Mouse (Mus musculus): ENCODE measurements around the gene Ubqln4. TPM values are rescaled to one million over a fixed set of nuclear protein-coding genes. Genes with fewer than 3 reads are reported as not detected.
"Not testable (repeated sequence)": the region's sequence is repeated elsewhere in the genome, so short reads cannot be mapped to it uniquely, and the experiment has no call there.

Gene Ubqln4
- polyA plus RNA-seq, 1 experiment from 2014 or later: 47.6 TPM

- Histone ChIP-seq H3K4me1 (peaks cover 35% of the 10 kb centered on the region), H3K4me2 (replicated peaks) (no peak overlapping the region), H3K9me3 (replicated peaks) (no peaks in the 10 kb centered on the region), H3K4me3 (replicated peaks) (no peak overlapping the region), H3K27me3 (no peaks in the 10 kb centered on the region), H3K36me3 (peaks cover 36% of the 10 kb centered on the region), H3K27ac (replicated peaks) (peak overlapping the region; percentile 60), H3K9ac (no peak overlapping the region)
- 7% methylated on average over 5 of the region's 5 CpGs for WGBS
- ATAC-seq (ENCODE audit: insufficient number of reproducible peaks, low FRiP score, low TSS enrichment, low read depth): no peak
Measured at GRCm38 (mm10) chr3:88590246-88590645, 36.7 kb downstream of the Ubqln4 start.

- H3K4me3 ChIP-seq (replicated peaks): no peak overlapping the region
Measured at GRCm38 (mm10) chr3:88591044-88591443, 37.5 kb downstream of the Ubqln4 start.

GRCm38 (mm10) chr3:88591950-88592731 is 38.6 kb downstream of the Ubqln4 start:
- H3K9me3 ChIP-seq (replicated peaks): no peaks in the 10 kb centered on the region
- no peak overlapping the region for H3K9ac ChIP-seq
- no peak overlapping the region for H3K4me3 ChIP-seq (replicated peaks)
- 29% methylated on average over 9 of the region's 9 CpGs for WGBS
- H3K27ac ChIP-seq (replicated peaks): no peak overlapping the region
- no peak for ATAC-seq (ENCODE audit: insufficient number of reproducible peaks, low FRiP score, low TSS enrichment, low read depth)
- H3K4me2 ChIP-seq (replicated peaks): no peak overlapping the region
- peaks cover 35% of the 10 kb centered on the region for H3K4me1 ChIP-seq
- H3K36me3 ChIP-seq: peaks cover 18% of the 10 kb centered on the region
- H3K27me3 ChIP-seq: no peaks in the 10 kb centered on the region

More at GRCm38 (mm10) chr3:88591044-88591443, 37.5 kb downstream of the Ubqln4 start:
- H3K9ac ChIP-seq: no peak overlapping the region
- no peak overlapping the region for H3K27ac ChIP-seq (replicated peaks)
- no peak for ATAC-seq (ENCODE audit: insufficient number of reproducible peaks, low FRiP score, low TSS enrichment, low read depth)
- WGBS: 43% methylated on average over 3 of the region's 3 CpGs
- H3K36me3 ChIP-seq: peaks cover 29% of the 10 kb centered on the region
- H3K27me3 ChIP-seq: no peaks in the 10 kb centered on the region
- no peak overlapping the region for H3K4me2 ChIP-seq (replicated peaks)
- H3K9me3 ChIP-seq (replicated peaks): no peaks in the 10 kb centered on the region
- H3K4me1 ChIP-seq: peaks cover 35% of the 10 kb centered on the region

GRCm38 (mm10) chr3:88592942-88593576 is 39.5 kb downstream of the Ubqln4 start:
- WGBS: 77% methylated on average over 10 of the region's 10 CpGs
- Histone ChIP-seq H3K36me3 (peaks cover 9% of the 10 kb centered on the region), H3K4me3 (replicated peaks) (no peak overlapping the region), H3K27me3 (no peaks in the 10 kb centered on the region), H3K27ac (replicated peaks) (no peak overlapping the region), H3K4me2 (replicated peaks) (no peak overlapping the region), H3K4me1 (peaks cover 35% of the 10 kb centered on the region), H3K9me3 (replicated peaks) (no peaks in the 10 kb centered on the region), H3K9ac (no peak overlapping the region)
- no peak for ATAC-seq (ENCODE audit: insufficient number of reproducible peaks, low FRiP score, low TSS enrichment, low read depth)

- no peak for ATAC-seq (ENCODE audit: insufficient number of reproducible peaks, low FRiP score, low TSS enrichment, low read depth)
- H3K4me2 ChIP-seq (replicated peaks): peak overlapping the region; percentile 6; the same call in 1 of the 2 replicates
- H3K9me3 ChIP-seq (replicated peaks): no peaks in the 10 kb centered on the region
- H3K9ac ChIP-seq: no peak overlapping the region
- H3K27me3 ChIP-seq: no peaks in the 10 kb centered on the region
- H3K36me3 ChIP-seq: no peaks in the 10 kb centered on the region
- 0 out of 2 replicates have a peak overlapping the region, but pooled peaks have one; percentile 17 for H3K27ac ChIP-seq (replicated peaks)
- 40% methylated on average over 10 of the region's 10 CpGs for WGBS
- peaks cover 35% of the 10 kb centered on the region for H3K4me1 ChIP-seq
- no peak overlapping the region for H3K4me3 ChIP-seq (replicated peaks)
Measured at GRCm38 (mm10) chr3:88593893-88594580, 40.5 kb downstream of the Ubqln4 start.

- ATAC-seq (ENCODE audit: insufficient number of reproducible peaks, low FRiP score, low TSS enrichment, low read depth); H3K27ac ChIP-seq (replicated peaks); H3K36me3 ChIP-seq; H3K27me3 ChIP-seq; H3K9me3 ChIP-seq (replicated peaks); H3K4me3 ChIP-seq (replicated peaks); H3K4me2 ChIP-seq (replicated peaks); H3K9ac ChIP-seq: not testable (repeated sequence)
- 70% methylated on average over 4 of the region's 4 CpGs for WGBS
- peaks cover 21% of the 10 kb centered on the region for H3K4me1 ChIP-seq
Measured at GRCm38 (mm10) chr3:88596547-88596946, 43.0 kb downstream of the Ubqln4 start.

- Histone ChIP-seq H3K9me3 (replicated peaks) (no peaks in the 10 kb centered on the region), H3K36me3 (no peaks in the 10 kb centered on the region), H3K4me3 (replicated peaks) (no peak overlapping the region), H3K27me3 (no peaks in the 10 kb centered on the region), H3K27ac (replicated peaks) (no peak overlapping the region), H3K4me1 (peaks cover 5% of the 10 kb centered on the region), H3K4me2 (replicated peaks) (no peak overlapping the region), H3K9ac (no peak overlapping the region)
- 72% methylated on average over 4 of the region's 4 CpGs for WGBS
- no peak for ATAC-seq (ENCODE audit: insufficient number of reproducible peaks, low FRiP score, low TSS enrichment, low read depth)
Measured at GRCm38 (mm10) chr3:88602466-88602865, 48.9 kb downstream of the Ubqln4 start.

GRCm38 (mm10) chr3:88603714-88604161 is 50.2 kb downstream of the Ubqln4 start:
- Histone ChIP-seq H3K4me2 (replicated peaks) (no peak overlapping the region), H3K27ac (replicated peaks) (no peak overlapping the region), H3K4me1 (peaks cover 11% of the 10 kb centered on the region), H3K4me3 (replicated peaks) (no peak overlapping the region), H3K36me3 (no peaks in the 10 kb centered on the region), H3K9ac (no peak overlapping the region), H3K9me3 (replicated peaks) (no peaks in the 10 kb centered on the region), H3K27me3 (no peaks in the 10 kb centered on the region)
- 0 out of 2 replicates have a peak, but pooled peaks have one; percentile 45 for ATAC-seq (ENCODE audit: insufficient number of reproducible peaks, low FRiP score, low TSS enrichment, low read depth)
- 18% methylated on average over 6 of the region's 6 CpGs for WGBS

- no peak overlapping the region for H3K27ac ChIP-seq (replicated peaks)
- no peaks in the 10 kb centered on the region for H3K9me3 ChIP-seq (replicated peaks)
- no peak overlapping the region for H3K4me2 ChIP-seq (replicated peaks)
- no peaks in the 10 kb centered on the region for H3K27me3 ChIP-seq
- H3K4me3 ChIP-seq (replicated peaks): no peak overlapping the region
- no peak for ATAC-seq (ENCODE audit: insufficient number of reproducible peaks, low FRiP score, low TSS enrichment, low read depth)
- no peaks in the 10 kb centered on the region for H3K36me3 ChIP-seq
- peaks cover 11% of the 10 kb centered on the region for H3K4me1 ChIP-seq
- WGBS: 86% methylated on average over 7 of the region's 7 CpGs
- no peak overlapping the region for H3K9ac ChIP-seq
Measured at GRCm38 (mm10) chr3:88604863-88605262, 51.3 kb downstream of the Ubqln4 start.

- WGBS: 93% methylated on average over 2 of the region's 2 CpGs
- H3K4me2 ChIP-seq (replicated peaks); H3K4me3 ChIP-seq (replicated peaks); H3K9me3 ChIP-seq (replicated peaks); H3K9ac ChIP-seq; H3K27ac ChIP-seq (replicated peaks); ATAC-seq (ENCODE audit: insufficient number of reproducible peaks, low FRiP score, low TSS enrichment, low read depth); H3K36me3 ChIP-seq; H3K27me3 ChIP-seq: not testable (repeated sequence)
- peaks cover 11% of the 10 kb centered on the region for H3K4me1 ChIP-seq
Measured at GRCm38 (mm10) chr3:88605666-88606065, 52.1 kb downstream of the Ubqln4 start, which contains the start of gene Arhgef2. TSS of gene Arhgef2 (plus strand) at chr3:88605966.

Measured in embryonic facial prominence, embryonic 15.5 days (tissue).